Mouse (Mus musculus) liver, adult 2 months (tissue): ENCODE results near the gene Folr1. TPM values are rescaled to one million over a fixed set of nuclear protein-coding genes. Genes with fewer than 3 reads are reported as not detected.
A peak's percentile ranks its signal among the peaks of the same experiment; 100 is the strongest.

ENCODE experiments used
- DNase-seq: peaks from one replicate; pipeline ENCODE4 v3.0.0-alpha.2; 2011; ENCODE audit warnings: low read depth, low spot score; ENCODE audit errors: extremely low read depth
- H3K27ac ChIP-seq: fragments of 200-500 bp; replicated peaks from 2 replicates; pipeline ENCODE4 v1.5.1; 2012; ENCODE audit warnings: low read depth, mild to moderate bottlenecking, control low read depth, inconsistent platforms, low read length; ENCODE audit not compliant: insufficient read depth
- H3K27me3 ChIP-seq: fragments of 200-500 bp; 2 replicates; pipeline ENCODE4 v1.6.1; 2012; ENCODE audit warnings: mild to moderate bottlenecking, moderate library complexity, low read length, inconsistent platforms; ENCODE audit not compliant: control insufficient read depth, insufficient read depth
- H3K36me3 ChIP-seq: fragments of 200-500 bp; 2 replicates; pipeline ENCODE4 v1.6.1; 2012; ENCODE audit warnings: low read length, inconsistent platforms; ENCODE audit not compliant: control insufficient read depth, insufficient read depth
- H3K4me1 ChIP-seq: fragments of 200-500 bp; 2 replicates; pipeline ENCODE4 v1.6.1; 2011; ENCODE audit warnings: low read length; ENCODE audit not compliant: control insufficient read depth, insufficient read depth
- H3K4me3 ChIP-seq: fragments of 200-500 bp; 2 replicates; pipeline ENCODE4 v1.5.1; 2011; ENCODE audit warnings: low read depth, mild to moderate bottlenecking, control low read depth, low read length, moderate library complexity; ENCODE audit not compliant: insufficient read depth
- H3K79me2 ChIP-seq: fragments of 200-500 bp; 2 replicates; pipeline ENCODE4 v1.6.1; 2012; ENCODE audit warnings: inconsistent platforms, mild to moderate bottlenecking, low read length, moderate library complexity; ENCODE audit not compliant: control insufficient read depth, insufficient read depth
- H3K9ac ChIP-seq: fragments of 200-500 bp; 2 replicates; pipeline ENCODE4 v1.6.1; 2012; ENCODE audit warnings: low read depth, mild to moderate bottlenecking, control low read depth, inconsistent platforms, low read length
- CTCF ChIP-seq: fragments of 200-500 bp; IDR thresholded peaks from 2 replicates; pipeline ENCODE4 v1.5.1; 2011; ENCODE audit warnings: low read depth, low read length, control low read depth
- POLR2A ChIP-seq: fragments of 200-500 bp; IDR thresholded peaks from 2 replicates; pipeline ENCODE4 v1.6.1; 2011; ENCODE audit warnings: low read length, control low read depth; ENCODE audit not compliant: insufficient read depth; ENCODE audit errors: extremely low read depth
- WGBS: fragments of 180-500 bp; shearing (Covaris S2); methylation state at CpG from one replicate; pipeline ENCODE4 v1.1.7; 2018; 5-methylcytosine and 5-hydroxymethylcytosine counted together
- polyA plus RNA-seq: library from polyadenylated mRNA; depleted of rRNA; stranded (reverse); fragments of >200 nt; gene quantifications from 2 replicates; pipeline ENCODE4 v1.2.3, GENCODE M21; 2012
- total RNA-seq: library from RNA; depleted of rRNA; stranded (reverse); fragments of >200 nt; gene quantifications from 2 replicates; pipeline ENCODE4 v1.2.3, GENCODE M21; 2014

The Folr1 gene
- total and polyA plus RNA-seq, 2 experiments, result 0.23 TPM; not detected in 1

GRCm38 (mm10) chr7:101896104-101897066 lies 25.8 kb upstream of the Folr1 start:
- peaks cover 2% of the 10 kb centered on the region for H3K4me1 ChIP-seq
- under 1% methylated on average over 57 of the region's 57 CpGs for WGBS
- H3K79me2 ChIP-seq, result no peaks in the 10 kb centered on the region
- H3K27me3 ChIP-seq, result no peaks in the 10 kb centered on the region
- peak overlapping the region; percentile 74 for H3K9ac ChIP-seq
- H3K4me3 ChIP-seq, result peak overlapping the region; percentile 72
- no peaks in the 10 kb centered on the region for H3K36me3 ChIP-seq
- TF ChIP-seq POLR2A (peak; percentile 56; the same call in 1 of the 2 replicates), CTCF (no peak)
- peak; percentile 98 for DNase-seq
- H3K27ac ChIP-seq, result peak overlapping the region; percentile 73

- no peaks in the 10 kb centered on the region for H3K27me3 ChIP-seq
- peak overlapping the region; percentile 72 for H3K4me3 ChIP-seq
- H3K27ac ChIP-seq, result peak overlapping the region; percentile 45
- peaks cover 2% of the 10 kb centered on the region for H3K4me1 ChIP-seq
- H3K79me2 ChIP-seq, result no peaks in the 10 kb centered on the region
- WGBS, result 41% methylated on average over 9 of the region's 9 CpGs
- no peak for TF ChIP-seq CTCF
- TF ChIP-seq POLR2A, result no peak
- peak overlapping the region; percentile 74 for H3K9ac ChIP-seq
- no peaks in the 10 kb centered on the region for H3K36me3 ChIP-seq
- DNase-seq, result no peak
Measured at GRCm38 (mm10) chr7:101895695-101896094, 25.1 kb upstream of the Folr1 start.

DNA sequence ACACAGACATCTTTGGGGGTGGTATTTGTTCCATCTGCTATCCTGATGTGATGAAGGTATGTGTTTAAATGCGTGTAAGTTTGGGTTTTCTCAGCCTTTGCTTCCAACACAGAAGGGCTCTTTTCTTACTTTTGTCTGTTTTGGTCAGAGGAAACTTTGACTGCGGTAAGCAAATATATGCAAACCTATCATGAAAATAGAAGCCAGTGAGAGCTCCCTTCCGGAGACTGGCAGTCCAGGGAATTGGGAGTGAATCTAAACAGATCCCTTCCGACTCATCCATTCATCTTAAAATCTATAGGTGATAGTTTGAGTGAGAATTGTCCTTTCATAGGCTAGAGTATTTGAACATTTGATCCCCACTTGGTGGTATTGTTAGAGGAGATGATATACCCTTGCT lies 17.9 kb upstream of the Folr1 start:
- 86% methylated on average over 4 of the region's 4 CpGs for WGBS
- H3K4me3 ChIP-seq, result no peak overlapping the region

GRCm38 (mm10) chr7:101886274-101886673 lies 15.7 kb upstream of the Folr1 start:
- Histone ChIP-seq H3K79me2 (no peaks in the 10 kb centered on the region), H3K36me3 (no peaks in the 10 kb centered on the region), H3K4me3 (no peak overlapping the region), H3K27ac (no peak overlapping the region), H3K4me1 (0 out of 2 replicates have a peak, but pooled peaks cover 6% of the 10 kb centered on the region), H3K27me3 (no peaks in the 10 kb centered on the region), H3K9ac (no peak overlapping the region)
- no peak for DNase-seq
- TF ChIP-seq POLR2A (no peak), CTCF (no peak)
- 89% methylated on average over 6 of the region's 6 CpGs for WGBS

More for the DNA sequence above, 17.9 kb upstream of the Folr1 start:
- Histone ChIP-seq H3K27ac (no peak overlapping the region), H3K4me1 (no peaks in the 10 kb centered on the region), H3K27me3 (no peaks in the 10 kb centered on the region), H3K79me2 (no peaks in the 10 kb centered on the region), H3K9ac (no peak overlapping the region), H3K36me3 (no peaks in the 10 kb centered on the region)
- TF ChIP-seq CTCF (no peak), POLR2A (no peak)
- DNase-seq, result no peak

DNA sequence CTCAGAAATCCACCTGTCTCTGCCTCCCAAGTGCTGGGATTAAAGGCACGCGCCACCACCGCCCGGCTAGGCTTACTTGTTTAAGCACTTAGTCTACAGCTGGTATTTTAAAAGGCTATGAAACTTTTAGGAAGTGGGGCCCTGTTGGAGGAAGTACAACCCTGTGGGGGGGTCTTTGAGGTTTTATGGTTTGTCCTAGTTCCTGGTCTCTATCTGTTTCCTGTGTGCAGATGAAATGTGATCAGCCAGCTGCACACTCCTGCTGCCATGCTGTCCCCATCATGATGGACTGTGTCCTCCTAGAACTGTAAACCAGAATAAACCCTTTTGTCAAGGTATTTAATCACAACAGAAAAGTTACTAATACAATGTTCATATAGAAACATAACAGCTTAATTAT lies 13.6 kb upstream of the Folr1 start:
- Histone ChIP-seq H3K9ac (no peak overlapping the region), H3K4me3 (no peak overlapping the region), H3K79me2 (no peaks in the 10 kb centered on the region), H3K27ac (no peak overlapping the region), H3K36me3 (no peaks in the 10 kb centered on the region), H3K27me3 (no peaks in the 10 kb centered on the region), H3K4me1 (0 out of 2 replicates have a peak, but pooled peaks cover 6% of the 10 kb centered on the region)
- no peak for TF ChIP-seq CTCF
- no peak for TF ChIP-seq POLR2A
- no peak for DNase-seq
- WGBS, result 96% methylated on average over 4 of the region's 4 CpGs
